Mouse (Mus musculus) heart, adult 8-10 months (tissue): ENCODE data around the gene Rabgef1. TPM values are rescaled to one million over a fixed set of nuclear protein-coding genes. Genes with fewer than 3 reads are reported as not detected.
"Not testable (repeated sequence)": the region's sequence is repeated elsewhere in the genome, so short reads cannot be mapped to it uniquely, and the experiment has no call there.

Experiments used
- DNase-seq: peaks from one replicate; pipeline ENCODE4 v3.0.0; 2022; ENCODE audit warnings: low spot score
- total RNA-seq, 4 experiments: library from RNA; stranded (reverse); gene quantifications; 2 replicates each; pipeline ENCODE4 v1.2.4; 2022

The Rabgef1 gene
- total RNA-seq, 4 experiments from 2014 or later, result 20.6 to 24.3 (median 22.0) TPM

- no peak for DNase-seq
Measured at GRCm38 (mm10) chr5:130212956-130213355, 41.4 kb downstream of the Rabgef1 start.

GRCm38 (mm10) chr5:130216781-130217180 is 45.2 kb downstream of the Rabgef1 start, which contains the start of gene Tmem248:
Gene Tmem248, plus strand, starts transcription at chr5:130217081.
- no peak for DNase-seq

GRCm38 (mm10) chr5:130217406-130217805 is 45.8 kb downstream of the Rabgef1 start:
- no peak for DNase-seq

- DNase-seq, result no peak
Measured at GRCm38 (mm10) chr5:130218336-130218735, 46.7 kb downstream of the Rabgef1 start.

- DNase-seq, result no peak
Measured at GRCm38 (mm10) chr5:130221316-130221715, 49.7 kb downstream of the Rabgef1 start.

- no peak for DNase-seq
Measured at GRCm38 (mm10) chr5:130221760-130222145, 50.2 kb downstream of the Rabgef1 start.

GRCm38 (mm10) chr5:130222146-130223004 is 50.8 kb downstream of the Rabgef1 start:
- peak; percentile 96 for DNase-seq

- DNase-seq, result no peak
Measured at GRCm38 (mm10) chr5:130226790-130227189, 55.2 kb downstream of the Rabgef1 start.

GRCm38 (mm10) chr5:130228120-130228519 is 56.5 kb downstream of the Rabgef1 start:
- DNase-seq, result no peak

GRCm38 (mm10) chr5:130236302-130236701 is 64.7 kb downstream of the Rabgef1 start:
- no peak for DNase-seq

- DNase-seq, result no peak
Measured at GRCm38 (mm10) chr5:130239236-130239635, 67.6 kb downstream of the Rabgef1 start.

- no peak for DNase-seq
Measured at GRCm38 (mm10) chr5:130239856-130240255, 68.3 kb downstream of the Rabgef1 start.

GRCm38 (mm10) chr5:130241426-130241825 is 69.8 kb downstream of the Rabgef1 start:
- DNase-seq, result no peak

- DNase-seq, result no peak
Measured at GRCm38 (mm10) chr5:130247823-130248222, 76.2 kb downstream of the Rabgef1 start.

GRCm38 (mm10) chr5:130254164-130255016 is 82.8 kb downstream of the Rabgef1 start:
- DNase-seq, result peak; percentile 57

- DNase-seq, result peak; percentile 99
Measured at GRCm38 (mm10) chr5:130255017-130255720, 83.6 kb downstream of the Rabgef1 start, which contains the start of the genes Sbds and Tyw1. Gene Sbds, minus strand, starts transcription at chr5:130255530. Gene Tyw1, plus strand, starts transcription at chr5:130255619.

- not testable (repeated sequence) for DNase-seq
Measured at GRCm38 (mm10) chr5:130255799-130256525, 84.4 kb downstream of the Rabgef1 start.

GRCm38 (mm10) chr5:130256678-130257271 is 85.2 kb downstream of the Rabgef1 start:
- DNase-seq, result peak; percentile 99

GRCm38 (mm10) chr5:130257303-130257702 is 85.7 kb downstream of the Rabgef1 start:
- DNase-seq, result no peak

GRCm38 (mm10) chr5:130263454-130263853 is 91.9 kb downstream of the Rabgef1 start:
- DNase-seq, result no peak
